Mouse (Mus musculus) left cerebral cortex, postnatal 36 days (tissue): ENCODE measurements around the gene Kif1bp. TPM values are rescaled to one million over a fixed set of nuclear protein-coding genes. Genes with fewer than 3 reads are reported as not detected.

Experiments used
- total RNA-seq, 2 experiments: library from RNA; stranded (reverse); gene quantifications; 2 replicates each; pipeline ENCODE4 v1.2.3; 2021

Kif1bp gene
- total RNA-seq, 2 experiments from 2014 or later: 178 to 198 TPM

Other genes starting within 250 kb of the Kif1bp start
- gene Hk1, start 198.5 kb downstream of the Kif1bp start, total RNA-seq: 100 to 1,000 TPM; 310 to 327 TPM
- gene Hkdc1, start 156.0 kb downstream of the Kif1bp start, total RNA-seq: 10 to 100 TPM in 1 of 2 experiments, 1 to 10 TPM in 1; 9.9 to 12.0 TPM
- gene 4930507D05Rik, start 129.0 kb downstream of the Kif1bp start, total RNA-seq: 1 to 10 TPM; 1.7 to 2.0 TPM
- gene Supv3l1, start 128.7 kb downstream of the Kif1bp start, total RNA-seq: 10 to 100 TPM; 20.1 to 28.0 TPM
- gene Vps26a, start 91.7 kb downstream of the Kif1bp start, total RNA-seq: 10 to 100 TPM; 45.8 to 53.8 TPM
- gene Srgn, start 51.0 kb downstream of the Kif1bp start, total RNA-seq: 1 to 10 TPM; 7.7 to 8.9 TPM
- 10 to 100 TPM; 17.9 to 21.1 TPM for gene Ddx21, start 23.8 kb upstream of the Kif1bp start, total RNA-seq
- 10 to 100 TPM; 75.9 to 96.3 TPM for gene Ddx50, start 72.8 kb upstream of the Kif1bp start, total RNA-seq
- 1 to 10 TPM; 5.0 to 7.4 TPM for gene Stox1, start 147.7 kb upstream of the Kif1bp start, total RNA-seq
- gene Ccar1, start 213.8 kb upstream of the Kif1bp start, total RNA-seq: 10 to 100 TPM; 41.4 to 70.6 TPM